Mouse (Mus musculus) frontal cortex, postnatal 36 days (tissue): ENCODE measurements around the gene Gm49369.
"Not testable (repeated sequence)": the region's sequence is repeated elsewhere in the genome, so short reads cannot be mapped to it uniquely, and the experiment has no call there.

ENCODE experiments used
- DNase-seq, 2 experiments: peaks; one replicate each; pipeline ENCODE4 v3.0.0; 2022; ENCODE audit warnings: low spot score in 2 of 2

The Gm49369 gene

DNA sequence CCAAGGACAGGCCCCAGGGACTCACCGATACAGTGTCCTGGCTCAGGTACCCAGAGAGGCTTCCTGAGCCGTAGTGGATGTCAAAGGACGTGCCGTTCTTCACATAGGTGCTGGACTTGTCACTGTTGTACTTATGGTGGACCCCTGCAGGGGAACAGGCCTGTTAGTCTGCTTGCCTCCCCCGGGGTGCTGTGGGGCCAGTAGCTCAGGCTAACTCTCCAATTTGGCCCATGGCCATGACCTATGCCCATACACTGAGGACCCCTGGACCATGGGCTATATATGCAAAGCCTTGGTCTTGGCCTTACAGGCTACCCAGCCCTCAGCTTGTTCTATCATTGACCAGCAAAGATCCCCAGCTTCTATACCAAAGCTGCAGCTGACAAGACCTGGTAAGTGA, at the start of gene Gm49369:
Gene Gm49369 (minus strand): TSS at position 101 of the 400 bp plus-strand sequence.
- no peak for DNase-seq

DNA sequence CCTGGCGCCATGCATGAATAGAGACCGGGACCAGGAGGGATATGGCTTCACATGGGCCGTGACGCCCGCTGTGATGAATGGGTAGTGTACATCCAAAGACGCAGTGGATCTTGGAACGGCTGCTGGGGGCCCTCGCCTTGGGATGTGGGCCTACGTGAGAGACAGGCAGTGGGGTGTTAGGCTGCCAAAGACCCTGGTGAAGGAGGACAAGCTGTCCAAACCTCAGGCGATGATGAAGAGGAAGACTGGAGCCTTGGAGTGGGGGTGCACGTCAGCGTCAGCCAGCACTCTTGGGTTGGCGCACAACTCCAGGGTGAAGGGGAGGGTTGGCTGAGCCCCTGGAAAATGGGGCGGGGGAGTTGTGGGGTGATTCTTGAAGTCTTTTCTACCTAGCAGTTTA, 48.6 kb upstream of the Gm49369 start:
- no peak for DNase-seq

- DNase-seq, result peak; percentile 36 to 50
Observed at GRCm38 (mm10) chr7:142430160-142430678, 47.8 kb upstream of the Gm49369 start.

GRCm38 (mm10) chr7:142428213-142428612, 45.7 kb upstream of the Gm49369 start:
- no peak for DNase-seq

DNA sequence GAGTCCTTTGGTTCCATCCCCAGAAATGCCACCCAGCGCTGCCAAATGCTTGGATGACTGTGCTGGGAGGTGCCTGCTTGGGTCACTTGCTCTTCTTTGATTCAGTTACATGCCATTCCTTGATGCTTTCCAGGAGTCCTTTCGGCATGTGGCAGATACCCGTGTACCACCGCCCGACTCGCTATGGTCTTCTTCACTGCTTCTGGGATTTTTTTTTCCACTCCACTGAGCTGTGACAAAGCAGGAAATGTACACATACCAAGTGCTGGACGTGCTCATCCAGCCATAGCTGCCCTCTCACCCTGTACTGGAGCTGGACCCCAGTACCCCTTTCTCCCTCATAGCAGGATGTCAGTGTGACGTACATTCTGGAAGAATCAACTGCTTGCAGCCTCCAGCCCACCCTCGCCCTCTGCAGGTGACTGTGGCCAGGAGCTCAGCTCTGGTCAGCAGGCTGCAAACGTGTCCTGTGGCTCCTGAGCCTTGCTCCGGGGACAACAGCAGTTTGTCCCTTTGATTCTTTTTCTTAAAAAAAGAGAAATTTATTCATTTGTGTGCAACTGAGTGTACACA, 43.3 kb upstream of the Gm49369 start:
- no peak for DNase-seq

GRCm38 (mm10) chr7:142421826-142422225, 39.4 kb upstream of the Gm49369 start:
- DNase-seq, result no peak

DNA sequence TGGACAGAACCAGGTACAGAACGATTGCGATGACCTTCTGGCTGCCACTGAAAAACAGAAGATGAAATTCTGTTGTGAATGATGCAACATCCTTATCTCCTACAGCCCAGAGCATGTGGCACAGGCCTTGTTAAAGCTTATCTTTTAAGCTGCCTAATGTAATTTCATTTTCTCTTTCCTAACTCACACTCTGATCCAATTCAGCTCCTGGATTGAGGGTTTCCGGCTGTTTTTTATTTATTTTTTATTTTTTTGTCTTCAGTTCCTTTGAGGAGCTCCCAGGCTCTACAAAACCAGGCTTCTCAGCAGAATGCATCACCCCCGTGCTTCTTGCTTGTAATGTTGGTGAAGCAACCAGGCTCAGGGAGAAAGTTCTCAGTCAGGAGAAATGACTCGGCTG, 37.4 kb upstream of the Gm49369 start:
- DNase-seq, result no peak

DNA sequence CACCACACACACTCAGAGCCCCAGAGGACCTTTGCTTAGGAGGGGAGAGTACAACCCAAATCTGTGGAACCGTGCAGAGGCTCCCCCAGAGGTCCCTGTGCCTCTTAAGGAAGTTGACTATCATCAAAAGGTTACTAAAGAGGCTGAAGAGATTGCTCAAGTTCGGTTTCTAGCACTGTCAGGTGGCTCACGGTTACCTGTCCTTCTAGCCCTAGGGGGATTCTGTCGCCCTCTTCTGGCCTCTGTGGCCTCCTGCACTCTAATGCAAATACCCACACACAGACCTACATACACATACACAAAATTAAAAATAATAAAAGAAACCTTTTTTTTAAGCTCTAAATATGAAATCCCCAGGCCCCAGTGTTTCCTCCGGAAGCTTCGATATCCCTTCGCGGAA, 36.2 kb upstream of the Gm49369 start:
- no peak for DNase-seq

GRCm38 (mm10) chr7:142418027-142418426, 35.6 kb upstream of the Gm49369 start:
- no peak for DNase-seq

DNA sequence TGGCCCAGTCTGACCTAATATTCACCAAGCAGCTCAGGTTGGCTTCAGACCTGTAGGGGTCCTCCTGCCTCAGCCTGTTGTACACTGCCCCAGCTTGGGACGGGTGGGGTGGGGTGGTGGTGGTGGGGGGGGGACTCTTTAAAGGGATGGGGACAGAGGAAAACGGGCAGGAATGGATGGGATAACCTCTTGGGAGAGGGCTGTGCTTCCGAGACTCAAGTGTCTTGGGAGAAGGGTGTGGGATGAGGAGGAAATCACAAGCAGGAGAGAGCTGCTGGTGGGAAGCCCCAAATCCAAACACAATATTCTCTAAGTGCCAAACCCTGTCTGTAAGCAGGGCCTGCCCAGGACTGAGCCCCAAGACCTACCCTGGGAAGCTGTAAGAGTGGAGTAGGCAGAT, 33.8 kb upstream of the Gm49369 start:
- no peak for DNase-seq

GRCm38 (mm10) chr7:142415314-142415713, 32.8 kb upstream of the Gm49369 start:
- no peak for DNase-seq

- no peak for DNase-seq
Observed at GRCm38 (mm10) chr7:142413285-142413684, 30.8 kb upstream of the Gm49369 start.

DNA sequence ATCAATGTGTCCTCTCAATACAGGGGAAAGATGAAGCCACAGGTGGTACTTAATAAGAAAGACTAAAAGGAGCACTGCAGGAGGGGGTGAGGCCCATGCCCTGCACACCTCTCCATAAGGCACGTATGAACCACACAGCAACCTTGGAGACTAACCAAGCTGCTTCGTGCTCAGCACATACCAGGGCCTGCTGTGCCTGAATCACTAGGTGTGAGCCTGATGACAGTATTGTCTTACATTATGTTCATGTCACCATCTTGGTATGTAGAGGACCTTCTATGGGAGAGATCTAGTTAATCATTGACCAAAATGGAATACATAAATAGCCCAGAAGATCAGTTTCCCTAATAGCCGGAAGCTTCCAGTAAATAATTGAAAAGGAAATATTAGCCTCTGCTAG, 27.1 kb upstream of the Gm49369 start:
- no peak for DNase-seq

GRCm38 (mm10) chr7:142408686-142409085, 26.2 kb upstream of the Gm49369 start:
- DNase-seq, result no peak

GRCm38 (mm10) chr7:142407935-142408334, 25.5 kb upstream of the Gm49369 start:
- no peak for DNase-seq

- DNase-seq, result not testable (repeated sequence)
Observed at GRCm38 (mm10) chr7:142405134-142405533, 22.7 kb upstream of the Gm49369 start.

- no peak for DNase-seq
Observed at GRCm38 (mm10) chr7:142403591-142403990, 21.1 kb upstream of the Gm49369 start.

DNA sequence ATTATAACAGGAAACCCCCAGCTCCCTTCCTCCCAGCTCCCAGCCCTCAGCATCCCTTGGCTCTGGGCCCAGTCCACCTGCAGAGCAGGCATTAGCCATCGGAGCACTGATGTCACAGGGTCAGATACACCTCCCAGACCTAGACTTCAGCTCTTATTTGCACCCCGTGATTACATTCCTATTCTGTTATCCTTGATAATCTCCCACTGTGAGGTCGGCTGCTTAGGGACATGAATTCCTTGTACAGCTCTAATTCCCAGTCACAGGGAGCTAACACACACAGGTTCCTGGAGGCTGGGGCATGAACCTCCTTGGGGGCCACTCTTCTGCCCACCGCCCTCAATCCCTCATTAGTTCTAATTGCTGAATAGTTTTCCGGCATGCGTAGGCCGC, 18.3 kb upstream of the Gm49369 start:
- no peak for DNase-seq

GRCm38 (mm10) chr7:142400112-142400749, 17.8 kb upstream of the Gm49369 start:
- DNase-seq, result peak in 1 of 2 experiments; percentile 51

DNA sequence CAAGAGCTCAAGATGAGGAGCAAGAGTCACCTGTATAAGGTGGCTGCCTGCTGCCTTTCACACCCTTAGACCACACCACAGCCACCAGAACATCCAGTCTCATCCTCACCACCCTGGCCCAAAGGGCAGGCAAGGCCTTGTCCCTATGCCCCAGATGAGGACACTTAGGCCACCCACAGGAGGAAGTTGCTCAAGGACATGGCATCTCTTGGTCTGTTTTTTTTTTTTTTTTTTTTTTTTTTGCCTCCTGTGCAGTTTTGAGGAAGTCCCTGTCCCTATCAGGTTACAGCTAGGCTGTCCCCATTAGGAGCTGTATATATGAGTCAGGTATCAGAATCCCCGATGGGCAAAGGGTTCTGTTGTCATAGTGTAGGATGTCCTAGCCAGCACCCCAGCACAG, 16.8 kb upstream of the Gm49369 start:
- DNase-seq, result no peak

DNA sequence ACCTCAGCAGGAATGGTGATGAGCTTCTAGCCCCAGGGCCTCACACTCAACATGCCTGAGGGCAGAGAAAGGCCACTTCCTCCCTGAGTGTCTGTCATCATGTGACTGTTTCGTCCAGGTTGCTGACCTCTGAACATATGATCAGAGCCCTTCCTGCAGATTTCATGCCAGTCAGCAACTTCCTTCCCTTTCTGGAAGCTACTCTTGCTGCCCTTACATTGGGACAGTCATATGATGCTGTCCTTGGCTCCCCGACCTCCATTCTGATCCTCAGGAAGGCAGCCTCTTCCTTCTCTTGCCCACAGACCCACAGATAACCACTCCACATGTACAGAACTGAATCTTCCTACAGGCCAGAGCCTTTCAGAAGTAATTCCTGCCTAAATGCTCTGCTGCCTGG, 15.6 kb upstream of the Gm49369 start:
- no peak for DNase-seq

- no peak for DNase-seq
Observed at GRCm38 (mm10) chr7:142396611-142397010, 14.1 kb upstream of the Gm49369 start.

DNA sequence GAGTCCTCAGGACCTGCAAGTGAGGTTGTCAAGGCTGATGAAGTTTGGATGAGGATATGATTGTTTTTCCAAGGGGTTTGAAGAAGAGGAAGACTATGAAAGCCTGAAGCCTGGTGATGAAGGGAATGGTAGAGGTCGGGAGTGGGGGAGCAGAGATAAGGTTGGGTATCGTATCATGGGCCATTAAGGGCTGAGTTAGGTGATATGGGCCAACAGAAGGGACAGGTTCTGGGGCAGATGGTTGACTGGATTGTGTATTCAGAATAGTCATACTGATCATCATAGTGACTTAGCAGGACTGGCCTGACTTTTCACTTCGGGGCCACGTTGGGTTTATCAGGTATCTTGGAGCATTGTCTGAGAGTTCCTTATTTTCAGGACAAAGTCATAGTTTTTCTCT, 13.0 kb upstream of the Gm49369 start:
- DNase-seq, result no peak
